Mouse (Mus musculus) brain, embryonic 14.5 days (tissue): Measurements from ENCODE around the gene Aebp2. TPM values are rescaled to one million over a fixed set of nuclear protein-coding genes. Genes with fewer than 3 reads are reported as not detected.
"Not testable (repeated sequence)": the region's sequence is repeated elsewhere in the genome, so short reads cannot be mapped to it uniquely, and the experiment has no call there.

Experiments used
- DNase-seq: peaks from one replicate; pipeline ENCODE4 v3.0.0-alpha.2; 2011; ENCODE audit warnings: low read depth
- CTCF ChIP-seq: fragments of 200-500 bp; IDR thresholded peaks from 2 replicates; pipeline ENCODE4 v1.5.1; 2012; ENCODE audit warnings: inconsistent platforms, mild to moderate bottlenecking, moderate library complexity, borderline replicate concordance; ENCODE audit not compliant: insufficient read depth, insufficient read length; ENCODE audit errors: extremely low read depth
- POLR2A ChIP-seq: fragments of 200-500 bp; IDR thresholded peaks from 2 replicates; pipeline ENCODE4 v1.6.1; 2012; ENCODE audit warnings: mild to moderate bottlenecking, inconsistent platforms, borderline replicate concordance; ENCODE audit not compliant: poor library complexity, insufficient read depth, insufficient read length, severe bottlenecking; ENCODE audit errors: extremely low read depth
- polyA plus RNA-seq: library from polyadenylated mRNA; depleted of rRNA; stranded (reverse); fragments of >200 nt; gene quantifications from 2 replicates; pipeline ENCODE4 v1.2.3, GENCODE M21; 2012; rRNA removed

The Aebp2 gene
- 30.0 and 36.8 TPM in 2 replicates for polyA plus RNA-seq

DNA sequence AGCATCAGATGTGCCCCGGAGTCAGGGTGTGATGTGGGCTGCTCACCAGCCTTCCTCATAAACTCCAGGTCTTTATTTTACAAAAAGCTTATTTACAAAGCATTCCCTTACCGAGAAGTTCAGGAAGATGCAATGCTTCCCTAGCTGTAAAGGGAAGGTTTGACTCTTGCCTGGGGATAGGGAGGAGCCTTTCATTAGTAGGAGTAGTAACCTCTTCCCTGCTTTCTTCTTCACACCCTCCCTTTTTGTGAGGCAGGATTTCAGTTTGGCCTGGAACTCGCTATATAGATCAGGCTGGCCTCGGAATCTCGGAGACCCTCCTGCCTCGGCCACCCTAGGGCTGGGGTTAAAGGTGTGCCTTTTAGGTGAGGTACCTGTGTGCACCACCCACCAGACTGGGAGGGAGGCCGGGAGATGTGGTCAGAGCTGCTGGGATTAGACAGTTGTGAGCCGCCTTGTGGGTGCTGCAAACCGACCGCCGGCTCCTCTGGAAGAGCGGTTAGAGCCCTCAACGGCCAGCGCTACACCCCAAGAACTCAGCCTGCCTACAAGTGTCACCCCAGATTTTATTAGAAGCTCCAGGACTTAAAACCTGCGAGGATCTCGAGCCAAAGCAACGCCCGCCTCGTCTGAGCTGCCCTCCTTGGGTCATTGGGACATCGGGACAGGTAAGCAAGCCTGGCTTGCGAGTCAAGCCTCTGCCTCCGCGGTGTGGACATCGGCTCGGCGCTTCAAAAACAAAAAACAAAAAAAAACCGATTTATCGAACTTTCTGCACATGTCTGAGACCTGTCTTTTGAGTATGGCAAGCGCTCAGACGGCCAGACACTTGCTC is at the start of gene Aebp2:
Aebp2 (plus strand) TSS at position 273 of the 835 bp plus-strand sequence.
- TF ChIP-seq POLR2A (no peak), CTCF (no peak)
- DNase-seq, result no peak

DNA sequence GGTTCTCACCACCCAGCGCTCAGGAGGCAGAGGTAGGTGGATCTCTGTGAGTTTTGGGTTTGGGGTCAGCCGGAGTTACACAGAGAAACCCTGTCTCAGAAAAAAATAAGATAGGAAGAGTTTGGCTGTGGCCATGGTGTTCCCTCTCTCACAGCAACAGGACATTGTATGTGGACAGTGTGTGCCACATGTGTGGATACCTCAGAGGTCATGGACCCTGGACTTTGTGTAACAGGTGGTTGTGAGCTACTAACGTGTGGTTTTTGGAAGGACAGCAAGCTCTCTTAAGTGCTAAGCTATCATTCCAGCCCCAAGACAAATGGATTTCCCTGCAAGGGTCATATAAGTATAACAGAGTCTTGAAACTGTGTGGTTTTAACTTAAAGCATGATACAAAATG is 47.5 kb upstream of the Aebp2 start:
- DNase-seq, result no peak
- no peak for TF ChIP-seq POLR2A
- TF ChIP-seq CTCF, result no peak

DNA sequence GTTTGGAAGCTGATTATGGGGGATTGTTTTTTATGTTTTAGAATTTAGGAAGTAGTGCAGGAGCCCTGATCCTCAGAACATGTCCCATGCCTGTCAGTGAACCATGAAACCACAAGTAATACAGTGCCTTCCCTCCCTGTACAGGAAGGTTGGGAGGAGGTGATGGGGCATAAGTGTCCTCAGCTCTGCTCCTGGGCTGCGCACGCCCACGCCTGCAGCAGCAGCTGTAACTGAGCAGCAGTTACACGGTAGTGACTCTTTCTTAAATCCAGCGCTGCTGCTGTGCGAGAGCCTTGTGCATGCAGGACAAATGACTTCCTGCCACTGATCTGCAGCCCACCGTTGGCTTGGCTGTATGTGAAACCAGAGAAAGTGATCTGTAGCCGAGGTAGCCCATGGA is 46.3 kb upstream of the Aebp2 start:
- TF ChIP-seq POLR2A (no peak), CTCF (no peak)
- no peak for DNase-seq

DNA sequence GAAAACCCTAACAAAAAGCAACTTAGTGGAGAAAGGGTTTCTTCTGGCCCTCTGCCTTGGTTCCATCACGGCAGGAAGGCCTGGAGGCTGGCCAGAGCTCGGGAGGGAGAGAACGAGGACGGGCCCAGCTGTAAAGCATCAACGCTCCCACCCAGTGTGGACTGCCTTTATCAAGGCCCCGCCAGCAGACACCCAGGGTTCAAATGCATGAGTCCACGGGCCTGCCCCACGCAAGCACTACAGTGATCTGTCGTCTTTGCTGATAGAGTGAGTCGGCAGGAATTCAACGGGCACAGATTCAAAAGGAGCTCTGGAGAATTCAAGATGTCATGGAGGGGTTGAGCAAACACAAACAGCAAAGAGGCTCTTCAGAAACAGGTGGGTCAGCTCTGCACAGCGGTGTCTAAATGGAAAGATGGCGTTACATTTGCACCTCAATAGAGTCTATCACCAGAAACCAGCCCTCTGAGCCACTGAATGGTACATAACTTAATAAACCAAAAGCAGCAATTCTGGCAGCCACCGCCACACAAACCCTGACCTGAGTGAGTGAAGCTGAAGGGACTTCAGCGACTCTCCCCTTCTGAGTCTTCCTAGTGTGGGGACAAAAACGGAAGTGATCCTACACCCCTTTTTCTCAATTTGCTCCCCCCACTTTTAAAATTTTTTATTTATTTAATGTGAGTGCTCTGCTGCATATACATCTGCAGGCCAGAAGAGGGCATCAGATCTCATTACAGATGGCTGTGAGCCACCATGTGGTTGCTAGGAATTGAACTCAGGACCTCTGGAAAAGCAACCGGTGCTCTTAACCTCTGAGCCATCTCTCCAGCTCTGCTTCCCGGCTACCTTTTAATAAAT is 45.3 kb upstream of the Aebp2 start:
- DNase-seq, result peak; percentile 26
- TF ChIP-seq CTCF (peak; percentile 2; the same call in 1 of the 2 replicates), POLR2A (no peak)

DNA sequence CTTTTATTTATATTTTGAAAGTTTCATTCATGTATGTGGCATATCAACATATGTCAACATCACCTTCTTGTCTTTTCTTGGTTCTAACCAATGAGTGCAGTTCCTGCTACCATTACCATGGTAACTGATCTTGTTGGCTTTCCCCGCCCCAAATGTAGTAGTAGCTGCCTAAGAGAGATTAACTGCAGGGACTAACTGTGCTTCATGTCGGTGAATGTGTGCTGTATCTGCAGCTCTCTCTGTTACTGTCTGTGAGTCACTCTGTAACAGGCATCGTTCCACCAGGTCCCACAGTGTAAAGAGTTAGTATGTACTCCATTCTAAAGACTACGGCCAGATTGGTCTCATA is 44.7 kb upstream of the Aebp2 start:
- no peak for DNase-seq
- TF ChIP-seq POLR2A (no peak), CTCF (no peak)

DNA sequence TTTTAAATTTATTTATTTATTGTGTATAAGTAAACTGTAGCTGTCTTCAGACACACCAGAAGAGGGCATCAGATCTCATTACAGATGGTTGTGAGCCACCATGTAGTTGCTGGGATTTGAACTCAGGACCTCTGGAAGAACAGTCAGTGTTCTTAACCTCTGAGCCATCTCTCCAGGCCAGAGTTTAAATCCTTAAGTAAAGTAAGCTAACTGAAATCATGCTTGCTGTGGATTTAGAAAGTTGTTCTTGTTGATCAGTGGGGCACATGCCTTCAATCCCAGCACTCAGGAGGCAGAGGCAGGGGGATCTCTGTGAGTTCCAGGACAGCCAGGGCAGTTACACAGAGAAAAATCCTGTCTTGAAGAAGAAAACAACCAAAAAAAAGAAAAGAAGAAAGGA is 43.5 kb upstream of the Aebp2 start:
- DNase-seq, result not testable (repeated sequence)

DNA sequence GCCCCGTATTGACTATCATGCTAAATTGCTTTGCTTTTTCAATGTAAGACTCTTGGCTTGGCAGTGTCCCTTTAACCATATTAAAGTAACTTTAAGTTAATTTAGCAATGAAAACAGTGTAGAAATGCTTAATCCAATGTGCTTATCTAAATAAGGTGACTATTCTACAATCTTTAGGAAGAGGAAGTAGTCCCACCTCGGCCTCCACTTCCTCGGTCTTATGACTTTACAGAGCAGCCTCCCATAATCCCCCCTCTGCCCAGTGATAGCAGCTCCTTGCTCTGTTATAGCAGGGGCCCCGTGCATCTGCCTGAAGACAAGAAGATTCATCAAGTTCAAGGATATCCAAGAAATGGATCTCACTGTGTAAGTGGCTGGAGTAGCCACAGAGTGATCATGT is 42.3 kb upstream of the Aebp2 start:
- no peak for TF ChIP-seq CTCF
- no peak for TF ChIP-seq POLR2A
- no peak for DNase-seq

DNA sequence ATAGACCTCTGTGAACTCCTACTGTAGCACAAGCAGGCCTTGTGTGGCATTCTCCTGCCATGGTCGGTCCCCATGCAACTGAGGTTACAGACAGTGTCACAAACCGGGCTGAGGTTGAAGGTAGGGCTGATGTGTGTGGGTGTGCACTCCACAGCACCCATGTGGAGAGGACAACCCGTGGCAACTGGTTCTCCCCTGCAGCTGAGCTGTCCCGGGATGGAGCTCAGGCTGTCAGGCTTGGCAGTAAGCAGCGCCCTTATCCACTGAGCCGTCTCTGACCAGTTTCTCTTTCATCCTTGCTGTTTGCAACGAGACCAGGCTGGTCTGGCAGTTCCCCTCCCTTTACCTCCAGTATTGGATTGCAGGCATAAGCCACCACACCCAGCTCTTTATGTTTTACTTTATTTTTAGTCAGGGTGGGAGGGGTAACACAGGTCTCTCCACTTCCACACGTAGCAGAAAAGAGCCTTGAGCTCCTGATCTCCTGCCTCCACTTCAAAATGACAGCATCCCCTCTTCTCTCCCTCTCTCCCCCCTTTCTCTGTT is 35.7 kb upstream of the Aebp2 start:
- TF ChIP-seq CTCF, result no peak
- no peak for TF ChIP-seq POLR2A
- no peak for DNase-seq

DNA sequence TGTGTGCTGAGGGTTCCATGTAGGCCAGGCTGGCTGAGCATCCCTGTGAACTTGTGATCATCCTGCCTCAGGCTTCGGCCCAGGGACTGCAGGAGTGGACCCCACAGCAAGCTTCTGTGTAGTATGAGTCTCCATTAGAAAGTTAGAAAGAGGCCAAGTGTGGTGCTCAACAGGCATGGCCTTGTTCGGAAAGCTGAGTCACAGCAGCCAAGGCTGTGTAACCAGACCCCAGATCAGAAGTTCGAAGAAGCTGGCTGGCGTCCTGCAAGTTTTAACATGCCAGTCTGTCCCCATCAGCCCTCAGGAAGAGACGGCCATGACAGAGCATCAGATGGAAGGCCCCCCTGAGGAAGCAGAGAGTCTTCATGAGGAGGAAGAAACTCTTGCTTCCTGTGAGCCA is 31.1 kb upstream of the Aebp2 start:
- TF ChIP-seq POLR2A (no peak), CTCF (no peak)
- DNase-seq, result no peak

DNA sequence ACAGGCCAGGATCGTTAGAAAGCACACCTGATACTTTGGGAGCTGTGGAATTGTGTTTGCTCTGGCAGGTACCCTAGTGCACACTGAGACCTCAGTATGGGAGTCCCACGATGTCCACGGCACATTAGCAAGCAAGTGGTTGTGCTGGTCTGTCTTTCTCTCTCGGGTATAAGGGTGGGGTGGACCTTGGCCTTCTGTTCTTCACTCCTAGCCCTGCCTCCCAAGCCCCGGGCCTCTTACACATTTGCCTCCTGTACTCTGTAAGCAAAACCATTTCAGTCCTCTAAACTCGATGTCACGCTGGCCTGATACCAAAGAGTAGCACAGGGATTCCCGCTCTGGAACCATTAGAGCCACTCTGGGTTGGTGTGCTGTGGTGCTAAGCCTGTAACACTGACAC is 29.8 kb upstream of the Aebp2 start:
- DNase-seq, result no peak
- TF ChIP-seq POLR2A, result no peak
- no peak for TF ChIP-seq CTCF

DNA sequence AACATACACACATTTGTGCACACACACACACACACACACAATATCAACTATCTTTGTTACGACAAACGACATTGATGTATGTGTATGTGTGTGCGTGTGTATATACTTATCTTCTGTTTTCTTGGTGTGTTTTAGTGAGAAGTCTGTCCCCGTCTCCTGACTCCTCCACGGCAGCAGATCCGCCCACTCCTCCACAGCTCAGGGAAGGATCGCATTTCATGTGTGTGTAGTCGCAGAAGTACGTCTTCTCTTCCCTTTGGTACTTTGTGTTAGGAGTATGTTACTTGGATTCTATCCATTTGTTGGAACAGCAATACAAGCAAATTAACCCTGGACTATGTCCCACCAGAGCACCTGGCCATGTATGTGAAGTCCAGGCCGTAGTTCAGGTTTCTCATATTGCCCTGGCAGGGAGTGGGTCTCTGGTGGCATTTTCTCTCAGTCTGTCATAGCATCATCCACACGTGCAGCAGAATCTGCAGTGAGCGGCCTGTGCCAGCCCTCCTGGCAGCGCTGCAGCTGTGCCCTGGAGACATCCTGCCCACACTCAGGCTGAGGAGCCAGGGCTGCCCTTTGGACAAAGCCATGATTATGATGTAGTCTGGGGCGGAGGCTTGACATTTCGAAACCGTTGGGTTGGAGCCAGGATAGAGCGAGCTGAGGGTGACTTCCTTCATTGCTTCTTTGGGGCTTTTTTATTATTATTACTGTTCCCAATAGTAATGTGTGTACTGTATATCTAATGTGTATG is 28.9 kb upstream of the Aebp2 start:
- TF ChIP-seq CTCF (no peak), POLR2A (no peak)
- DNase-seq, result no peak

DNA sequence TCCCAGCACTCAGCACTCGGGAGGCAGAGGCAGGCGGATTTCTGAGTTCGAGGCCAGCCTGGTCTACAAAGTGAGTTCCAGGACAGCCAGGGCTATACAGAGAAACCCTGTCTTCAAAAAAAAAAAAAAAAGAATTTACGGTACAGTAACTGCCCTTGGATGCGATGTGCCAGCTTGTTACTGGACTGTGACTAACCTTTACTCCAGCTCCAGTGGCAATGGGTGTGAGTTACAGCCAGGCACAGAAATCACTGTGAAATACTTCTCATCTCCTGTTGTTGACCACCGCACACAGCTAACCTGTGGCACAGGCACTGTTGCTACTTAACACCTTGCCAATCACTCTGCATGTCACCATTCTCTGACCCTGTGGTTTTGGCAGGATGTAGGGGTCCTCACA is 26.9 kb upstream of the Aebp2 start:
- not testable (repeated sequence) for DNase-seq

DNA sequence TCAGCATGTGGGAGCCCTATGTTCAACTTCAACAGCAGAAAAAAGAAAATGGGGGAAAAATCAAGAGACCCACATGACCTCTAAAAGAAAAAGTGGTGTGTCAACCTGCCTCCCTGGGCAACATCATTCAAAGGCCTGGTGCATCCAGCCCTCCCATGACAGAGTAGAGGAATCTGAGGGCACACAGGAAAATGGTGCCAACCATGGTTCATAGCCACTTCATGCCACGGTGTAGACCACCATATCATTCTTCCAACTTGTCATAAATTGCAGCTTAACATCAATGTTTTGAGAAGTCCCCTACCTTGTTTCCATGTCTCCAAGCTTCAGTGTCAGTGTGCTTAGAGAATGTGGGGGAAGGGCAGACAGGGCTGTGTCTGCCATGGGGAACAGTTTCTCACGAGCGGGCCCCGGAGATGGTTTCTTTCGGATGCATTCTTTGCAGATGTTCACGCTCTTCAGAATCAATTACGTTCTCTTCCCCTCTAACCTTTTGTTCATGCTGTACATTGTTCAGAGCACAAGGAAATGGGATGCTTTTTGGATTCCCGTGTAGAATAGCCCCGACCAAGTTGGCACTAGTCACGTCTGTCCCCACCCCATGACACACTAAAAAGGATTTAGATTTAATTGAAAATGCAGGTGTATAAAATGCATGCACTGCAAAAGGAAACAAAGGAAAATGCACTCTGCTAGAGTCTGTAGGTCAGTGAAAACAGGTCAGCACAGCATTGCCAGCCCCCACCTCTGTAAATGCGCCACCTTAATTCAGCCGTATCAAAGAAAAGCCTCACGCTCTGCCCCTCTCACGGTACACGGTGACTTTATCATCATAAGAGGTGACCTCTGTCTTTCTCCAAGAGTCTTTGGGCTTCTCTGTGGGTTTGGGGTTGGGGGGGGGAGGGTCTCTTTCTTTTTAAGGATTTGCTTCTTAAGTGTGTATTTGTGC is 24.8 kb upstream of the Aebp2 start:
- peak; percentile 60 for DNase-seq
- TF ChIP-seq POLR2A, result no peak
- TF ChIP-seq CTCF, result no peak
